Mouse (Mus musculus): ENCODE measurements around the gene Btbd11.

The Btbd11 gene

GRCm38 (mm10) chr10:85386605-85387218 lies at the start of gene Btbd11:
Gene Btbd11, plus strand, starts transcription at chr10:85386814.
- TF ChIP-seq CTCF (conservative IDR thresholded peaks at IDR 0.05; ENCODE audit: low read length) (no peak), NANOG (IDR thresholded peaks at IDR 0.05; ENCODE audit: borderline replicate concordance, low read length) (no peak), POU5F1 (IDR thresholded peaks at IDR 0.05; ENCODE audit: borderline replicate concordance, low read length) (no peak)
- no peaks in the 10 kb centered on the region for H3K9me3 ChIP-seq (ENCODE audit: low read length)
- peaks cover 43% of the 10 kb centered on the region for H3K4me1 ChIP-seq (replicated peaks; ENCODE audit: low read depth, low read length)
- H3K27me3 ChIP-seq (ENCODE audit: insufficient read depth, low read length), result peaks cover 41% of the 10 kb centered on the region
- H3K4me3 ChIP-seq (replicated peaks; ENCODE audit: low read length), result peak within 1 kb of the TSS; percentile 84
- H3K36me3 ChIP-seq (ENCODE audit: insufficient read depth, low read length), result no peaks in the 10 kb centered on the region

- H3K4me3 ChIP-seq (replicated peaks; ENCODE audit: low read length), result no peak overlapping the region
- TF ChIP-seq NANOG (IDR thresholded peaks at IDR 0.05; ENCODE audit: borderline replicate concordance, low read length) (no peak), POU5F1 (IDR thresholded peaks at IDR 0.05; ENCODE audit: borderline replicate concordance, low read length) (no peak)
- H3K9me3 ChIP-seq (ENCODE audit: low read length), result peaks cover 4% of the 10 kb centered on the region
- no peaks in the 10 kb centered on the region for H3K27me3 ChIP-seq (ENCODE audit: insufficient read depth, low read length)
- no peaks in the 10 kb centered on the region for H3K36me3 ChIP-seq (ENCODE audit: insufficient read depth, low read length)
- H3K4me1 ChIP-seq (replicated peaks; ENCODE audit: low read depth, low read length), result no peaks in the 10 kb centered on the region
Measured at GRCm38 (mm10) chr10:85338733-85339132, 47.9 kb upstream of the Btbd11 start.

GRCm38 (mm10) chr10:85341867-85342266 lies 44.7 kb upstream of the Btbd11 start:
- no peak for TF ChIP-seq NANOG (IDR thresholded peaks at IDR 0.05; ENCODE audit: borderline replicate concordance, low read length)
- TF ChIP-seq CTCF (conservative IDR thresholded peaks at IDR 0.05; ENCODE audit: low read length), result peak; percentile 65
- Histone ChIP-seq H3K4me3 (replicated peaks; ENCODE audit: low read length) (no peak overlapping the region), H3K9me3 (ENCODE audit: low read length) (peaks cover 4% of the 10 kb centered on the region), H3K4me1 (replicated peaks; ENCODE audit: low read depth, low read length) (no peaks in the 10 kb centered on the region), H3K36me3 (ENCODE audit: insufficient read depth, low read length) (no peaks in the 10 kb centered on the region), H3K27me3 (ENCODE audit: insufficient read depth, low read length) (no peaks in the 10 kb centered on the region)

GRCm38 (mm10) chr10:85347171-85347570 lies 39.4 kb upstream of the Btbd11 start:
- no peaks in the 10 kb centered on the region for H3K4me1 ChIP-seq (replicated peaks; ENCODE audit: low read depth, low read length)
- H3K4me3 ChIP-seq (replicated peaks; ENCODE audit: low read length), result no peak overlapping the region
- H3K9me3 ChIP-seq (ENCODE audit: low read length), result no peaks in the 10 kb centered on the region
- no peaks in the 10 kb centered on the region for H3K36me3 ChIP-seq (ENCODE audit: insufficient read depth, low read length)
- H3K27me3 ChIP-seq (ENCODE audit: insufficient read depth, low read length), result 0 out of 2 replicates have a peak, but pooled peaks cover 4% of the 10 kb centered on the region
- TF ChIP-seq CTCF (conservative IDR thresholded peaks at IDR 0.05; ENCODE audit: low read length), result no peak
- TF ChIP-seq POU5F1 (IDR thresholded peaks at IDR 0.05; ENCODE audit: borderline replicate concordance, low read length), result no peak
- no peak for TF ChIP-seq NANOG (IDR thresholded peaks at IDR 0.05; ENCODE audit: borderline replicate concordance, low read length)

- Histone ChIP-seq H3K4me1 (replicated peaks; ENCODE audit: low read depth, low read length) (no peaks in the 10 kb centered on the region), H3K4me3 (replicated peaks; ENCODE audit: low read length) (no peak overlapping the region), H3K36me3 (ENCODE audit: insufficient read depth, low read length) (no peaks in the 10 kb centered on the region), H3K27me3 (ENCODE audit: insufficient read depth, low read length) (0 out of 2 replicates have a peak, but pooled peaks cover 4% of the 10 kb centered on the region), H3K9me3 (ENCODE audit: low read length) (no peaks in the 10 kb centered on the region)
- TF ChIP-seq CTCF (conservative IDR thresholded peaks at IDR 0.05; ENCODE audit: low read length), result no peak
Measured at GRCm38 (mm10) chr10:85352505-85352904, 34.1 kb upstream of the Btbd11 start.

GRCm38 (mm10) chr10:85354270-85354669 lies 32.3 kb upstream of the Btbd11 start:
- H3K4me3 ChIP-seq (replicated peaks; ENCODE audit: low read length), result no peak overlapping the region
- H3K36me3 ChIP-seq (ENCODE audit: insufficient read depth, low read length), result no peaks in the 10 kb centered on the region
- TF ChIP-seq NANOG (IDR thresholded peaks at IDR 0.05; ENCODE audit: borderline replicate concordance, low read length) (no peak), CTCF (conservative IDR thresholded peaks at IDR 0.05; ENCODE audit: low read length) (no peak), POU5F1 (IDR thresholded peaks at IDR 0.05; ENCODE audit: borderline replicate concordance, low read length) (no peak)
- H3K27me3 ChIP-seq (ENCODE audit: insufficient read depth, low read length), result 0 out of 2 replicates have a peak, but pooled peaks cover 2% of the 10 kb centered on the region
- no peaks in the 10 kb centered on the region for H3K4me1 ChIP-seq (replicated peaks; ENCODE audit: low read depth, low read length)
- H3K9me3 ChIP-seq (ENCODE audit: low read length), result no peaks in the 10 kb centered on the region

- no peak overlapping the region for H3K4me3 ChIP-seq (replicated peaks; ENCODE audit: low read length)
- no peak for TF ChIP-seq NANOG (IDR thresholded peaks at IDR 0.05; ENCODE audit: borderline replicate concordance, low read length)
- TF ChIP-seq CTCF (conservative IDR thresholded peaks at IDR 0.05; ENCODE audit: low read length), result no peak
- no peak for TF ChIP-seq POU5F1 (IDR thresholded peaks at IDR 0.05; ENCODE audit: borderline replicate concordance, low read length)
Measured at GRCm38 (mm10) chr10:85359501-85360066, 27.0 kb upstream of the Btbd11 start.

GRCm38 (mm10) chr10:85362766-85363442 lies 23.7 kb upstream of the Btbd11 start:
- Histone ChIP-seq H3K4me3 (replicated peaks; ENCODE audit: low read length) (no peak overlapping the region), H3K4me1 (replicated peaks; ENCODE audit: low read depth, low read length) (0 out of 2 replicates have a peak, but pooled peaks cover 5% of the 10 kb centered on the region), H3K27me3 (ENCODE audit: insufficient read depth, low read length) (0 out of 2 replicates have a peak, but pooled peaks cover 2% of the 10 kb centered on the region), H3K36me3 (ENCODE audit: insufficient read depth, low read length) (no peaks in the 10 kb centered on the region), H3K9me3 (ENCODE audit: low read length) (peaks cover 14% of the 10 kb centered on the region)
- TF ChIP-seq CTCF (conservative IDR thresholded peaks at IDR 0.05; ENCODE audit: low read length) (no peak), POU5F1 (IDR thresholded peaks at IDR 0.05; ENCODE audit: borderline replicate concordance, low read length) (no peak), NANOG (IDR thresholded peaks at IDR 0.05; ENCODE audit: borderline replicate concordance, low read length) (no peak)

More at GRCm38 (mm10) chr10:85359501-85360066, 27.0 kb upstream of the Btbd11 start:
- no peaks in the 10 kb centered on the region for H3K9me3 ChIP-seq (ENCODE audit: low read length)
- H3K27me3 ChIP-seq (ENCODE audit: insufficient read depth, low read length), result 0 out of 2 replicates have a peak, but pooled peaks cover 2% of the 10 kb centered on the region
- 0 out of 2 replicates have a peak, but pooled peaks cover 5% of the 10 kb centered on the region for H3K4me1 ChIP-seq (replicated peaks; ENCODE audit: low read depth, low read length)
- H3K36me3 ChIP-seq (ENCODE audit: insufficient read depth, low read length), result no peaks in the 10 kb centered on the region

Measured in E14TG2a.4 (cell line).